Mouse (Mus musculus) midbrain, postnatal 0 days (tissue): Measurements from ENCODE around the gene Pcdh8. TPM values are rescaled to one million over a fixed set of nuclear protein-coding genes. Genes with fewer than 3 reads are reported as not detected.

Experiments used
- ATAC-seq: fragments of 200-750 bp; cut with Nextera tagmentation; 2 replicates; pipeline ENCODE4 v1.8.0; 2017; ENCODE audit warnings: moderate number of reproducible peaks, mild to moderate bottlenecking, moderate TSS enrichment, moderate library complexity; ENCODE audit not compliant: low FRiP score
- DNase-seq: peaks from one replicate; pipeline ENCODE4 v3.0.0-alpha.2; 2015; ENCODE audit warnings: low spot score
- H3K27ac ChIP-seq: fragments of 300-500 bp; sonication (generic); 2 replicates; pipeline ENCODE4 v1.5.1; 2014; ENCODE audit warnings: low read depth, mild to moderate bottlenecking, low read length, mixed read lengths
- H3K27me3 ChIP-seq: fragments of 300-500 bp; sonication (generic); 2 replicates; pipeline ENCODE4 v1.6.1; 2014; ENCODE audit warnings: low read length, control low read depth, mixed read lengths; ENCODE audit not compliant: insufficient read depth
- H3K36me3 ChIP-seq: fragments of 300-500 bp; sonication (generic); 2 replicates; pipeline ENCODE4 v1.6.1; 2014; ENCODE audit warnings: low read length, control low read depth, mixed read lengths; ENCODE audit not compliant: insufficient read depth
- H3K4me1 ChIP-seq: fragments of 300-500 bp; sonication (generic); 2 replicates; pipeline ENCODE4 v1.6.1; 2014; ENCODE audit warnings: mild to moderate bottlenecking, control low read depth, antibody characterized with exemption, low read length, mixed read lengths; ENCODE audit not compliant: insufficient read depth
- H3K4me2 ChIP-seq: fragments of 300-500 bp; sonication (generic); 2 replicates; pipeline ENCODE4 v1.6.1; 2014; ENCODE audit warnings: low read depth, mild to moderate bottlenecking, low read length, mixed read lengths; ENCODE audit not compliant: poor library complexity, severe bottlenecking
- H3K4me3 ChIP-seq: fragments of 300-500 bp; sonication (generic); 2 replicates; pipeline ENCODE4 v1.5.1; 2014; ENCODE audit warnings: low read depth, mild to moderate bottlenecking, low read length, moderate library complexity
- H3K9ac ChIP-seq: fragments of 300-500 bp; sonication (generic); replicated peaks from 2 replicates; pipeline ENCODE4 v1.6.1; 2014; ENCODE audit warnings: mild to moderate bottlenecking, low read length, moderate library complexity, mixed read lengths; ENCODE audit not compliant: poor library complexity, severe bottlenecking
- H3K9me3 ChIP-seq: fragments of 300-500 bp; sonication (generic); 2 replicates; pipeline ENCODE4 v1.6.1; 2016; ENCODE audit warnings: low read length, control low read depth
- CTCF ChIP-seq: IDR thresholded peaks from 2 replicates; pipeline ENCODE4 v1.5.1; 2016; ENCODE audit warnings: antibody characterized with exemption, mild to moderate bottlenecking
- WGBS: fragments of 180-500 bp; shearing (Covaris S2); extraction: QIAGEN DNeasy Blood & Tissue Kit; methylation state at CpG from one replicate; pipeline ENCODE4 v1.1.7; 2014; 5-methylcytosine and 5-hydroxymethylcytosine counted together
- polyA plus RNA-seq: library from polyadenylated mRNA; unstranded; fragments of >200 nt; fragmentation: Nextera tagmentation; extraction: Ambion mirVana; gene quantifications from 2 replicates; pipeline ENCODE4 v1.2.1, GENCODE M21; 2015
- total RNA-seq: library from RNA; depleted of rRNA; stranded (reverse); fragments of >200 nt; gene quantifications from 2 replicates; pipeline ENCODE4 v1.2.3, GENCODE M21; 2014; rRNA removed

Pcdh8 gene
- total RNA-seq (149 and 150 TPM in 2 replicates), polyA plus RNA-seq (49.3 and 50.2 TPM in 2 replicates)

DNA sequence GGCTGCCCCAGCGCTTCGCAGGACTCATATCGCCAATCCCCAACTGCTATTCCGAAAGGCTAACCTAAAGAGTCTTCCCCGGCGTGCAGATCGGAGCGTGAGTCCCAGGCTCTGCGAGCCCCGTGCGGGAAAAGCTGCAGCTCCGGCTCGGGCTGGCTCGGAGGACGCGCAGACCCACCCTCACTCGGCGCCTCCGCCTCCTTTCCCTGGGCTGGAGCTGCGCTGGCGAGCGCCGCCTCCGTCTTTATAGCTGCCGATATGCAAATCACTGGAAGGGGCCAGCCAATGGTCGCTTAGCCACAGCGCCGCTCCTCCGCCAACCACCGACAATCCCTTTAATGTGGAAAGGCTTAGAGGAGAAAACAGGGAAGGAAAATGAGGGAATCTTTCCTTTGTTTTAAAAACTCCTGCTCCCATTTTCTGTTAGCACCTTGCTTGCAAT lies at the start of gene Pcdh8:
Gene Pcdh8 (minus strand): TSS at position 219 of the 442 bp plus-strand sequence.
- H3K4me1 ChIP-seq, result peaks cover 17% of the 10 kb centered on the region
- no peaks in the 10 kb centered on the region for H3K36me3 ChIP-seq
- ATAC-seq, result peak; percentile 92
- peak within 1 kb of the TSS; percentile 68 for H3K4me3 ChIP-seq
- DNase-seq, result peak; percentile 97
- peak within 1 kb of the TSS; percentile 87 for H3K27ac ChIP-seq
- peak within 1 kb of the TSS; percentile 75 for H3K9ac ChIP-seq
- H3K27me3 ChIP-seq, result no peaks in the 10 kb centered on the region; the same call in 1 of the 2 replicates
- WGBS, result 0% methylated on average over 30 of the region's 30 CpGs
- H3K9me3 ChIP-seq, result no peaks in the 10 kb centered on the region
- H3K4me2 ChIP-seq, result peak within 1 kb of the TSS; percentile 72
- peak; percentile 57 for TF ChIP-seq CTCF

DNA sequence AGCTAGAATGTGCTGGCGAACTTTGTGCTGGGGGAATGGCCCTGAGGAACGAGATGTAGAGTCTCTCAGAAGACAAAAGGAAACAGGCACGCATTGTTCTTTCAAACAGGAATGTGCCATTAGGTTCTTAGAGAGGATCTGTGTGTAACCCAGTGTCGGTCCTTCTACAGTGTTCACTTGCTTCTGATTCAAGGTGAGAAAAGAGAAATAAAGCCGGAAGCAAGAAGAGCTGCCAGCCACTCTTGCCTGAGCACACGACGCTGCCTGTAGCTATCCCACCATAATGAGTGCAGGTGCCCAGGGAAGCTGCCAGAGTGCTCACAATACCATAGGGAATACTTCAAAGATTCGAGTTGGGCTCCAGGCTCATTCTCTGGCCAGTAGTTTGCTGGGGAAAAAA lies 43.6 kb upstream of the Pcdh8 start:
- no peaks in the 10 kb centered on the region for H3K4me1 ChIP-seq
- H3K4me3 ChIP-seq, result no peak overlapping the region
- no peaks in the 10 kb centered on the region for H3K36me3 ChIP-seq
- no peak overlapping the region for H3K4me2 ChIP-seq
- ATAC-seq, result no peak
- no peak for TF ChIP-seq CTCF
- 0 out of 2 replicates have a peak overlapping the region, but pooled peaks have one; percentile 12 for H3K27ac ChIP-seq
- no peaks in the 10 kb centered on the region for H3K27me3 ChIP-seq
- H3K9ac ChIP-seq, result no peak overlapping the region
- WGBS, result 37% methylated on average over 8 of the region's 8 CpGs
- no peak for DNase-seq
- H3K9me3 ChIP-seq, result no peaks in the 10 kb centered on the region

DNA sequence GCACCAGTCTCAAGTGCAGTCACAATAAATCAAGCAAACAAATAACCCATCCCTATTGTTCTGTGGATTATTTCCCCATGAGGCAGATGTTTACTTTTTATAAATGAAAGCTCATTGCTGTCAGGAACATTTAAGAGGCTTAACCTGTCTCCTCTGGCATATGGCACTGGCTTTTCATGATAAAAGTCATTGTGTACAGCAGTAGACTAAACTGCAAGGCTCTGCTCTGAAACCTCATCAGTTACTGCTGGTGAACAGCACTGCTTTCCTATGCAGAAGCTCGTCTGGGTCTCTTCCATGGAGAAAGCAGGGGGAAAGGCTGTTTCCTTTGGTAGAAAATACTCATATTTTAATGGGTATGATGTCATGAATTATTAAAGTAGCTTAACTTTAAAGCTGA lies 43.0 kb upstream of the Pcdh8 start:
- ATAC-seq (no peak), DNase-seq (no peak)
- H3K4me3 ChIP-seq, result no peak overlapping the region
- H3K36me3 ChIP-seq, result no peaks in the 10 kb centered on the region
- WGBS, result 16% methylated on average over 1 of the region's 1 CpGs
- no peaks in the 10 kb centered on the region for H3K27me3 ChIP-seq
- no peak overlapping the region for H3K27ac ChIP-seq
- H3K4me2 ChIP-seq, result no peak overlapping the region
- H3K4me1 ChIP-seq, result no peaks in the 10 kb centered on the region
- no peak for TF ChIP-seq CTCF
- H3K9me3 ChIP-seq, result no peaks in the 10 kb centered on the region
- no peak overlapping the region for H3K9ac ChIP-seq

DNA sequence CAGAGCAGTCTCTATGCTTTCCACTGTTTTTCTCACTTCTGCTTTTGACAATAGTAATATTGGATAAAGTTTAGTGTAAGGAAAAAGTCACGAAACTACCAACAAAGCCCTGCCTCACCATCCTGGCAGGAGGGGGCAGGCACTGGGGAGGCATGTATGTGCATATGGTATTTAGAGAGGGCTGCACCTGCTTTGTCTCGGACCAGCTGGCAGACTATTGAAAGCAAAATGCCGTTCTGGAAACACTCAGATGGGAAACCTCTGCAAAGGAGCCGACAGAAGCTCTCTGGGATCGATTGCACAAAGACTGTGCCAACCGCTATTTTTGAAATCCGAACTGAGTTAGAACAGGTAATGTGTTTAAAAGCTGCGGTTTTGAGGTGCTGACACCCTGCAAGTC lies 22.1 kb upstream of the Pcdh8 start:
- no peak overlapping the region for H3K9ac ChIP-seq
- WGBS, result 73% methylated on average over 8 of the region's 8 CpGs
- H3K36me3 ChIP-seq, result no peaks in the 10 kb centered on the region
- H3K9me3 ChIP-seq, result no peaks in the 10 kb centered on the region
- H3K27me3 ChIP-seq, result no peaks in the 10 kb centered on the region
- no peak for DNase-seq
- H3K4me3 ChIP-seq, result no peak overlapping the region
- no peaks in the 10 kb centered on the region for H3K4me1 ChIP-seq
- no peak overlapping the region for H3K4me2 ChIP-seq
- no peak for ATAC-seq
- H3K27ac ChIP-seq, result no peak overlapping the region
- no peak for TF ChIP-seq CTCF

DNA sequence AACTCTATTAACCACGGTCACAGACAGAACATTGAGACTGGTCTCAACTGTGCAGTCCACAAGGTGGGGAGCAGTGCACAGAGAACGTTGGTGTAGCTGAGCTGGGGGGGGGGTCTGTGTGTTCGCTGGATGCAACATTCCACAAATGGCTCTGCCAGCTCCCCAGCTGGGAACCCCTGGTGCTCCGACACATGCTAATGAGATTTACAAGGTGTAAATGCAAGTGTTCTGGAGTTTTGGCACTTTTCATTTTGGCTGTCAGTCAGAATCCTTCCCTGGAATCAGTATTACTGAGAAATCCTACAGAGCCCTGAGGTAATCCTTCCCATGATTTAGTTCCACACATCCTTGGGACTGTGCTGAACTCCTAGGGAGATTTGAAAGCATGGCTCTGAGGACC lies 18.4 kb upstream of the Pcdh8 start:
- H3K9me3 ChIP-seq, result no peaks in the 10 kb centered on the region
- no peak overlapping the region for H3K9ac ChIP-seq
- TF ChIP-seq CTCF, result no peak
- DNase-seq (no peak), ATAC-seq (no peak)
- H3K27ac ChIP-seq, result no peak overlapping the region
- no peak overlapping the region for H3K4me2 ChIP-seq
- H3K4me1 ChIP-seq, result no peaks in the 10 kb centered on the region
- H3K27me3 ChIP-seq, result no peaks in the 10 kb centered on the region
- no peaks in the 10 kb centered on the region for H3K36me3 ChIP-seq
- H3K4me3 ChIP-seq, result no peak overlapping the region
- WGBS, result 23% methylated on average over 4 of the region's 4 CpGs

DNA sequence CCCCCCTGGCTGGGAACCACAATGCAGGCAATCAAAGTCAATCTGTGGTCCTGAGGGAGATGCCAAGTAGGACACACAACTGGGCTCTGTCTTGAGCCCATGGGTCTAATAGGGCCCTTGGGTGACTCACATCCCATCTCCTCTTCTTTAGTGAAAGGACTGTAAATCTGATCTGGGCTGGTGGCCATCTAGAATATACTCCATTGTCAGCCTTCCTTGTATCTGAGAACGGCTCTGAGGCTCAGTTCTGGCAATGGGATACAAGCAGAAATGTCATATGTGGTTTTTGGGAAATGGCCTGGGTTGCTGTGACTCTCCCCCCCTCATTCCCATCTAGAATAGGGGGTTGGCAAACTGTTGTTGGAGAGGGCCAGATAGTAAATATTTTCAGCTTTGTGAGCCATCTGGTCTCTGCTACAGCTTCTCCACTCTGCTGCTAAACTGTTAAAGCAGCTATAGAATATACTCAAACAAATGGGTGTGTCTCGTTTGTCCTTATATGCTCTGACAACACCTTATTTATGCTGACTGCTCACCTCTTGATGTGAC lies 17.6 kb upstream of the Pcdh8 start:
- Histone ChIP-seq H3K9me3 (no peaks in the 10 kb centered on the region), H3K4me1 (no peaks in the 10 kb centered on the region), H3K4me2 (no peak overlapping the region), H3K27ac (no peak overlapping the region), H3K36me3 (no peaks in the 10 kb centered on the region), H3K9ac (no peak overlapping the region), H3K4me3 (no peak overlapping the region), H3K27me3 (no peaks in the 10 kb centered on the region)
- WGBS, result 86% methylated on average over 2 of the region's 2 CpGs
- DNase-seq, result no peak
- no peak for ATAC-seq
- TF ChIP-seq CTCF, result no peak
